Mouse (Mus musculus) forebrain, embryonic 11.5 days (tissue): ENCODE data around the gene Trappc2. TPM values are rescaled to one million over a fixed set of nuclear protein-coding genes. Genes with fewer than 3 reads are reported as not detected.

Source experiments
- ATAC-seq: fragments of 200-750 bp; cut with Nextera tagmentation; replicated peaks from 2 replicates; pipeline ENCODE4 v1.8.0; 2017; ENCODE audit warnings: moderate TSS enrichment; ENCODE audit not compliant: low FRiP score
- DNase-seq: peaks from one replicate; pipeline ENCODE4 v3.0.0-alpha.2; 2017; ENCODE audit warnings: low spot score
- H3K27ac ChIP-seq: fragments of 300-500 bp; sonication (generic); 2 replicates; pipeline ENCODE4 v1.5.1; 2014; ENCODE audit warnings: low read depth, low read length
- H3K27me3 ChIP-seq: fragments of 300-500 bp; sonication (generic); 2 replicates; pipeline ENCODE4 v1.6.1; 2014; ENCODE audit warnings: mild to moderate bottlenecking, low read length, mixed read lengths; ENCODE audit not compliant: control insufficient read depth, insufficient read depth
- H3K36me3 ChIP-seq: fragments of 300-500 bp; sonication (generic); 2 replicates; pipeline ENCODE4 v1.6.1; 2014; ENCODE audit warnings: mild to moderate bottlenecking, low read length, moderate library complexity, mixed read lengths; ENCODE audit not compliant: control insufficient read depth, insufficient read depth
- H3K4me1 ChIP-seq: fragments of 300-500 bp; sonication (generic); replicated peaks from 2 replicates; pipeline ENCODE4 v1.6.1; 2014; ENCODE audit warnings: low read length, mixed read lengths; ENCODE audit not compliant: control insufficient read depth, insufficient read depth
- H3K4me2 ChIP-seq: fragments of 300-500 bp; sonication (generic); 2 replicates; pipeline ENCODE4 v1.6.1; 2014; ENCODE audit warnings: low read depth, mild to moderate bottlenecking, low read length, moderate library complexity, mixed read lengths; ENCODE audit not compliant: severe bottlenecking
- H3K4me3 ChIP-seq: fragments of 300-500 bp; sonication (generic); 2 replicates; pipeline ENCODE4 v1.5.1; 2014; ENCODE audit warnings: low read depth, low read length
- H3K9ac ChIP-seq: fragments of 300-500 bp; sonication (generic); 2 replicates; pipeline ENCODE4 v1.6.1; 2014; ENCODE audit warnings: low read length
- H3K9me3 ChIP-seq: fragments of 300-500 bp; sonication (generic); 2 replicates; pipeline ENCODE4 v1.6.1; 2016; ENCODE audit warnings: low read length, mixed read lengths; ENCODE audit not compliant: control insufficient read depth
- WGBS: fragments of 180-500 bp; shearing (Covaris S2); extraction: QIAGEN DNeasy Blood & Tissue Kit; methylation state at CpG from one replicate; pipeline ENCODE4 v1.1.7; 2014; 5-methylcytosine and 5-hydroxymethylcytosine counted together
- polyA plus RNA-seq: library from polyadenylated mRNA; unstranded; fragments of >200 nt; fragmentation: Nextera tagmentation; extraction: Ambion mirVana; gene quantifications from 2 replicates; pipeline ENCODE4 v1.2.1, GENCODE M21; 2014

Gene Trappc2
- polyA plus RNA-seq: 37.0 and 37.2 TPM in 2 replicates

GRCm38 (mm10) chrX:166440036-166440615 is at the start of gene Trappc2:
Gene Trappc2, plus strand, starts transcription at chrX:166440574.
- DNase-seq: no peak
- Histone ChIP-seq H3K9me3 (no peaks in the 10 kb centered on the region), H3K36me3 (no peaks in the 10 kb centered on the region), H3K27me3 (peaks cover 7% of the 10 kb centered on the region), H3K4me2 (peak within 1 kb of the TSS; percentile 58), H3K27ac (peak within 1 kb of the TSS; percentile 66), H3K4me3 (peak within 1 kb of the TSS; percentile 51), H3K9ac (peak within 1 kb of the TSS; percentile 77), H3K4me1 (no peaks in the 10 kb centered on the region)
- 16% methylated on average over 31 of the region's 36 CpGs for WGBS
- ATAC-seq: peak; percentile 82

DNA sequence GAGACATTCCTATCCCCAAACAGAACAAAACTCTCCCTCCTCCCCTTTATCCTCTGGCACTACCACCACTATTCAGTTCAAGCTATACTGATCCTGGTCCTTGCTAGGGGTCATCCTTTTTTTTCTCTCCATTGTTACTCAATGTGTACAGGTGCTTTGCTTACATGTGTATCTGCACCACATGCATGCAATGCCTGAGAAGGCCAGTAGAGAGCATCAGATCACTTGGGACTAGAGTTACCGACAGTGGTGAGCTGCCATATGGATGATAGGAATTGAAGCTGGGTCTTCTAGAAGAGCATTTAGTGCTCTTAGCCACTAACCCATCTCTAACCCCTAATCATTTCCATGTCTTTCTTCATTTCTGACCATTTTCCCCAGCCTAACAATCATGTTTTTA is 46.6 kb upstream of the Trappc2 start:
- Histone ChIP-seq H3K4me1 (no peaks in the 10 kb centered on the region), H3K36me3 (no peaks in the 10 kb centered on the region), H3K4me3 (no peak overlapping the region), H3K9ac (no peak overlapping the region), H3K27ac (no peak overlapping the region), H3K9me3 (no peaks in the 10 kb centered on the region), H3K4me2 (no peak overlapping the region), H3K27me3 (peaks cover 2% of the 10 kb centered on the region; the same call in 1 of the 2 replicates)
- DNase-seq (no peak), ATAC-seq (no peak)
- 91% methylated on average over 1 of the region's 1 CpGs for WGBS

GRCm38 (mm10) chrX:166407865-166408264 is 32.5 kb upstream of the Trappc2 start:
- Histone ChIP-seq H3K27me3 (peaks cover 7% of the 10 kb centered on the region), H3K36me3 (no peaks in the 10 kb centered on the region), H3K4me1 (no peaks in the 10 kb centered on the region), H3K4me3 (no peak overlapping the region), H3K4me2 (no peak overlapping the region), H3K27ac (no peak overlapping the region), H3K9ac (no peak overlapping the region), H3K9me3 (no peaks in the 10 kb centered on the region)
- no peak for DNase-seq
- ATAC-seq: no peak

DNA sequence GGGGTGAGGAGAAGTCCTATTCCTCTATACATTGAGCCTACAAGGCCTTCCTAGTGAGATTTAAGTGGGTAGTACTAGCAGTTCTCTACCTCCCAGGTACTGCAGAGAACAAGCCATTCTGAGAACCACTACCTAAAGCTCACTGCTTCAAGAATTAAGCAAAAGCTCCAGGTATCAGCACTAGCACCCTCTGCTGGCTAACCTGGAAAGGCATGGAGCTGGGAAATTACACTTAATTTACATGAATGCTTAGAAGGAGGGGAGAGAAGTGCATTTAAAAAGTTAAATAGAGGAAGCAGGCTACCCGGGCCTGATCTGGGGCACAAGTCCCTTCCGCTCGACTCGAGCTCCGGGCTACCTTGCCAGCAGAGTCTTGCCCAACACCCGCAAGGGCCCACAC is 24.2 kb upstream of the Trappc2 start:
- WGBS: 77% methylated on average over 5 of the region's 6 CpGs
- no peaks in the 10 kb centered on the region for H3K9me3 ChIP-seq
- peaks cover 2% of the 10 kb centered on the region; the same call in 1 of the 2 replicates for H3K27me3 ChIP-seq
- ATAC-seq: no peak
- H3K27ac ChIP-seq: no peak overlapping the region
- H3K4me2 ChIP-seq: no peak overlapping the region
- H3K4me3 ChIP-seq: no peak overlapping the region
- no peak overlapping the region for H3K9ac ChIP-seq
- H3K36me3 ChIP-seq: no peaks in the 10 kb centered on the region
- H3K4me1 ChIP-seq: no peaks in the 10 kb centered on the region
- no peak for DNase-seq

GRCm38 (mm10) chrX:166434812-166435211 is 5.6 kb upstream of the Trappc2 start:
- Histone ChIP-seq H3K27me3 (peaks cover 2% of the 10 kb centered on the region), H3K9me3 (no peaks in the 10 kb centered on the region), H3K27ac (no peak overlapping the region), H3K4me1 (no peaks in the 10 kb centered on the region), H3K4me2 (no peak overlapping the region), H3K4me3 (no peak overlapping the region), H3K36me3 (no peaks in the 10 kb centered on the region; the same call in 1 of the 2 replicates), H3K9ac (no peak overlapping the region)
- 94% methylated on average over 2 of the region's 2 CpGs for WGBS
- ATAC-seq (no peak), DNase-seq (no peak)

DNA sequence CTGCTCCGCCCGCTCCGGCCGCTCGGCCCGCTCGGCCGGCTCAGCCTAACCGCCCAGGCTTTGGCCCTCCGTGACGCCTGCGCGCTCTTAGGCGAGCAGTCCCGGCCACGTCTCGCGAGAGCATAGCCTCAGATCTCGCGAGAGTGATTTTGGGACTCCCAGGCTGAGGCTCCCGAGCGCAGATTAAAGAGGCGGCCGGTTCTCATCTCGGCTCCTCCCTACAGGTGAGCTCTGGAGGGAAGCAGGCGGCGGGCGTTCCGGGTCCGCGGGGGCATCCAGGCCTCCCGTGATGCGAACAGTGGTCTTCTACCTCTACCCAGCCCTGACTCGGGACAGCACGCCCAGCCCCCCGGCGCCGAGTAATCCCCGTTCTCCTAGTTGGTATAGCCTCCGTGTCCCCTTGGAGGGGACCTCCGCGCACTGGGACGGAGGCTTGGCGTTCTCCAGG is 266 bp downstream of the Trappc2 start, which contains the start of gene Ofd1:
Gene Ofd1 (minus strand): TSS at position 89 of the 448 bp plus-strand sequence.
- no peaks in the 10 kb centered on the region for H3K36me3 ChIP-seq
- H3K4me1 ChIP-seq: no peaks in the 10 kb centered on the region
- peaks cover 7% of the 10 kb centered on the region for H3K27me3 ChIP-seq
- DNase-seq (peak; percentile 89), ATAC-seq (peak; percentile 99)
- peak within 1 kb of the TSS; percentile 77 for H3K9ac ChIP-seq
- H3K4me2 ChIP-seq: peak within 1 kb of the TSS; percentile 58
- WGBS: 13% methylated on average over 40 of the region's 44 CpGs
- H3K27ac ChIP-seq: peak within 1 kb of the TSS; percentile 66
- no peaks in the 10 kb centered on the region for H3K9me3 ChIP-seq
- H3K4me3 ChIP-seq: peak within 1 kb of the TSS; percentile 51

- no peak for DNase-seq
- Histone ChIP-seq H3K4me2 (no peak overlapping the region), H3K4me1 (no peaks in the 10 kb centered on the region), H3K9me3 (no peaks in the 10 kb centered on the region), H3K9ac (no peak overlapping the region), H3K27ac (no peak overlapping the region), H3K27me3 (peaks cover 5% of the 10 kb centered on the region), H3K36me3 (no peaks in the 10 kb centered on the region), H3K4me3 (no peak overlapping the region)
- WGBS: 75% methylated on average over 3 of the region's 3 CpGs
- ATAC-seq: no peak
Observed at GRCm38 (mm10) chrX:166444552-166444951, 4.2 kb downstream of the Trappc2 start.

DNA sequence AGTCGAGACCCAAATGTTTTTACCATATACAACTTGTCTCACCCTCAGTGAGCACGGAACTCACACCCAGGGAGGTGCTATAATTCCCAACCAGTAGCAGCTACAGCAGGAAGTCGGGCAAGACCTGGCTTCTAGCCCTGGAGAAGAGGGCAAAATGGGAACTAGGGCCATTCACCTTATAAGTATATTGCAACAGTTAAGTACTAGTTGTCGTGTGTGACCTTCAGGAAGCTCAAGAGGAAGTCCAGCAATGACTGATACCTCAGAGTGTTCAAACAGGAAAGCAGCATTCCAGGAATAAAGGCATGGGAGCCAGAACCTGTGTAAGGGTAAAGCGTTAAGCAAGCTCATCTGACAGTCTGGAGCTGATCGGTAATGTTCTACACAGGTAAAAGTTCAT is 13.2 kb downstream of the Trappc2 start:
- ATAC-seq (no peak), DNase-seq (no peak)
- Histone ChIP-seq H3K9me3 (no peaks in the 10 kb centered on the region), H3K27ac (no peak overlapping the region), H3K36me3 (no peaks in the 10 kb centered on the region; the same call in 1 of the 2 replicates), H3K4me3 (no peak overlapping the region), H3K27me3 (no peaks in the 10 kb centered on the region), H3K9ac (no peak overlapping the region), H3K4me1 (no peaks in the 10 kb centered on the region), H3K4me2 (no peak overlapping the region)
- 86% methylated on average over 6 of the region's 6 CpGs for WGBS

GRCm38 (mm10) chrX:166454331-166454730 is 14.0 kb downstream of the Trappc2 start:
- H3K4me3 ChIP-seq: no peak overlapping the region
- no peaks in the 10 kb centered on the region for H3K4me1 ChIP-seq
- H3K4me2 ChIP-seq: no peak overlapping the region
- no peaks in the 10 kb centered on the region for H3K9me3 ChIP-seq
- no peaks in the 10 kb centered on the region for H3K27me3 ChIP-seq
- DNase-seq (no peak), ATAC-seq (no peak)
- H3K27ac ChIP-seq: no peak overlapping the region
- H3K36me3 ChIP-seq: no peaks in the 10 kb centered on the region; the same call in 1 of the 2 replicates
- 64% methylated on average over 3 of the region's 3 CpGs for WGBS
- H3K9ac ChIP-seq: no peak overlapping the region
